Mouse (Mus musculus) lung, embryonic 15.5 days (tissue): Measurements from ENCODE around the gene Mb. TPM values are rescaled to one million over a fixed set of nuclear protein-coding genes. Genes with fewer than 3 reads are reported as not detected.

ENCODE experiments used
- ATAC-seq: fragments of 200-750 bp; cut with Nextera tagmentation; 2 replicates; pipeline ENCODE4 v1.8.0; 2017; ENCODE audit warnings: moderate number of reproducible peaks, borderline replicate concordance; ENCODE audit not compliant: low FRiP score, low TSS enrichment; ENCODE audit errors: extremely low read depth
- H3K27ac ChIP-seq: fragments of 300-500 bp; sonication (generic); 2 replicates; pipeline ENCODE4 v1.5.1; 2015; ENCODE audit warnings: moderate library complexity, mild to moderate bottlenecking, inconsistent platforms
- H3K27me3 ChIP-seq: fragments of 300-500 bp; sonication (generic); 2 replicates; pipeline ENCODE4 v1.6.1; 2015; ENCODE audit warnings: inconsistent platforms
- H3K36me3 ChIP-seq: fragments of 300-500 bp; sonication (generic); 2 replicates; pipeline ENCODE4 v1.6.1; 2015; ENCODE audit warnings: inconsistent platforms
- H3K4me1 ChIP-seq: fragments of 300-500 bp; sonication (generic); 2 replicates; pipeline ENCODE4 v1.6.1; 2015; ENCODE audit warnings: inconsistent platforms
- H3K4me2 ChIP-seq: fragments of 300-500 bp; sonication (generic); 2 replicates; pipeline ENCODE4 v1.6.1; 2015; ENCODE audit warnings: inconsistent platforms, mild to moderate bottlenecking, moderate library complexity
- H3K4me3 ChIP-seq: fragments of 300-500 bp; sonication (generic); 2 replicates; pipeline ENCODE4 v1.5.1; 2015; ENCODE audit warnings: mild to moderate bottlenecking, inconsistent platforms
- H3K9ac ChIP-seq: fragments of 300-500 bp; sonication (generic); 2 replicates; pipeline ENCODE4 v1.6.1; 2015; ENCODE audit warnings: inconsistent platforms
- H3K9me3 ChIP-seq: fragments of 300-500 bp; sonication (generic); 2 replicates; pipeline ENCODE4 v1.6.1; 2016; ENCODE audit warnings: inconsistent platforms
- WGBS: fragments of 180-500 bp; shearing (Covaris S2); methylation state at CpG from one replicate; pipeline ENCODE4 v1.1.7; 2015; 5-methylcytosine and 5-hydroxymethylcytosine counted together
- polyA plus RNA-seq: library from polyadenylated mRNA; unstranded; fragments of >200 nt; fragmentation: Nextera tagmentation; extraction: Ambion mirVana; gene quantifications from 2 replicates; pipeline ENCODE4 v1.2.1, GENCODE M21; 2015

The Mb gene
- polyA plus RNA-seq, 1 experiment from 2014 or later = 4.6 TPM

- Histone ChIP-seq H3K9me3 (no peaks in the 10 kb centered on the region), H3K4me2 (no peak overlapping the region), H3K27ac (no peak overlapping the region), H3K36me3 (no peaks in the 10 kb centered on the region), H3K4me1 (no peaks in the 10 kb centered on the region), H3K4me3 (no peak overlapping the region), H3K27me3 (0 out of 2 replicates have a peak, but pooled peaks cover 3% of the 10 kb centered on the region), H3K9ac (no peak overlapping the region)
- WGBS = 89% methylated on average over 3 of the region's 3 CpGs
- ATAC-seq = no peak
Measured at GRCm38 (mm10) chr15:77003173-77003867, 47.1 kb downstream of the Mb start.

DNA sequence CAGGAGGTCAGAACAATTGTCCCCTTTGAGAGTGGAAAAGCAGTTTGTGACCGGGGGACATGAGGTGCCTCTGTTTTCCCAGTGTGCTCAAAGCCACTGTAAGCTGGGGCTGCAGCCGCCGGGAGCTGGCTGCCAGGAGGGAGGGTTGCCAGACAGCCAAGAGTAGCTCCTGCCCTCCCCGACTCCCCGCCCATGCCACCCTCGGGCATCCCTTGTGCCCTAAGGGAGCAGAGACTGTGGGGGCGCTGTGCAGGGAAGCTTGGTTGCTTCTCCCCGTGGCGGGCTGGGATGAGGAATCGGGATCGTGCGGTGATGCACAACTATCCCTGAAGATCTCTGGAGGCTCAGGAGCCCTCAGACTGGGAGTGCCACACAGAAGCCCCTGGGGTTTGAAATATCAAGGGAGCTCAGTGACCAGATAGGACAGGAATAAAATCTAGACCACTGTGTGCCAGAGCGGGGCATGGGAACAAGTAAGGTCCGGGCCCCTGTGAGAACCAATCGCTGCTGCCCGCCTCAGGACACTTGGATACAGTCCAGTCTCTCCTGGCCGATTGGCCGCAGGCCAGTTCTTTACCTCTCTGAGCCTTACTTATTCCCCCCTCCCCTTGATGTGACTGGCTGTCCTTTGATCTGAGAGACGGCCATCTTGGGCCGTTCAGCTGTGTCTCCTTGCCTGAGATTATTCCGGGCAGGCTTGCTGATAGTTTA is 51.4 kb downstream of the Mb start:
- Histone ChIP-seq H3K4me2 (no peak overlapping the region), H3K4me3 (no peak overlapping the region), H3K36me3 (no peaks in the 10 kb centered on the region), H3K27me3 (no peaks in the 10 kb centered on the region), H3K9me3 (no peaks in the 10 kb centered on the region), H3K27ac (no peak overlapping the region), H3K9ac (no peak overlapping the region), H3K4me1 (no peaks in the 10 kb centered on the region)
- WGBS = 41% methylated on average over 21 of the region's 21 CpGs
- peak; percentile 42; the same call in 1 of the 2 replicates for ATAC-seq

DNA sequence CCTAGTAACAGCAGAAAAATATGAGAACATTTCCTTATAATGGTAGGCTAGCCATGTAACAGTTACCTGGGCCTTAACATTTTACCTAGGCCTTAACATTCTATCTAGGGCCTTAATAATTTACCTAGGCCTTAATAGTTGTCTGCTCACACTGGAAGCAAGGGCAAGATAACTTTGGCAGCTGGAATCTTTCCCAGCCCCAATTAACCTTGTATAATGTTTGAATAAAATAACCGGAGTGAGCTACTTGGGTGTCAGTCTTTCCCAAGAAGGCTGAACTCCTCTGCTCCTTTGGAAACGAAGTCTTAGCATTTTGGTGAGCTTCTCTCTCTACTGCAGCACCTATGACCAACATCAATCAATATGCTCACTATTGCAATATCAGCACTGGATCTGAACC is 52.4 kb downstream of the Mb start:
- H3K9me3 ChIP-seq = no peaks in the 10 kb centered on the region
- H3K9ac ChIP-seq = no peak overlapping the region
- no peak for ATAC-seq
- no peaks in the 10 kb centered on the region for H3K36me3 ChIP-seq
- no peak overlapping the region for H3K27ac ChIP-seq
- H3K4me1 ChIP-seq = no peaks in the 10 kb centered on the region
- no peak overlapping the region for H3K4me2 ChIP-seq
- H3K27me3 ChIP-seq = no peaks in the 10 kb centered on the region
- no peak overlapping the region for H3K4me3 ChIP-seq
- WGBS = 69% methylated on average over 2 of the region's 2 CpGs

DNA sequence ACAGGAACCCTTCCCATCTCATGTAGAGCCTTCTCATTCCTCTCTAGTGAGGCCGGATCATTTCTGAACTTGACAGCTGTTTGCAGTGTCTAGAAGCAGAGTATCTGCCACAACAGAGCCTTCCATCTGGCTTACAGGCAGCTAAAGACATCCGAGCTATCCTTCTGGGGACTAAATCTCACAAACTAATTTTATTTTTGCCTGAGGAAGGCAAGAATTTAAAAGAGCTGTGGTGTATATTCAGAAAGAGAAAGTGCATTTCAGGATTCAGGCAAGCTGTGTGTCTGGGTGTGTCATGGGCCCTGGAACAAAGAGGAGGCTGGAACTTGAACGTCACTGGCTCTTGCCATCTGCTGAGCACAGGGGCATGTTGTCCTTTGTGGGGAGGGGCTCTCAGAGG is 56.1 kb downstream of the Mb start:
- H3K4me3 ChIP-seq = no peak overlapping the region
- no peak for ATAC-seq
- no peaks in the 10 kb centered on the region for H3K4me1 ChIP-seq
- no peaks in the 10 kb centered on the region for H3K27me3 ChIP-seq
- no peak overlapping the region for H3K9ac ChIP-seq
- no peaks in the 10 kb centered on the region for H3K36me3 ChIP-seq
- H3K27ac ChIP-seq = no peak overlapping the region
- no peaks in the 10 kb centered on the region for H3K9me3 ChIP-seq
- 70% methylated on average over 3 of the region's 3 CpGs for WGBS
- H3K4me2 ChIP-seq = no peak overlapping the region

DNA sequence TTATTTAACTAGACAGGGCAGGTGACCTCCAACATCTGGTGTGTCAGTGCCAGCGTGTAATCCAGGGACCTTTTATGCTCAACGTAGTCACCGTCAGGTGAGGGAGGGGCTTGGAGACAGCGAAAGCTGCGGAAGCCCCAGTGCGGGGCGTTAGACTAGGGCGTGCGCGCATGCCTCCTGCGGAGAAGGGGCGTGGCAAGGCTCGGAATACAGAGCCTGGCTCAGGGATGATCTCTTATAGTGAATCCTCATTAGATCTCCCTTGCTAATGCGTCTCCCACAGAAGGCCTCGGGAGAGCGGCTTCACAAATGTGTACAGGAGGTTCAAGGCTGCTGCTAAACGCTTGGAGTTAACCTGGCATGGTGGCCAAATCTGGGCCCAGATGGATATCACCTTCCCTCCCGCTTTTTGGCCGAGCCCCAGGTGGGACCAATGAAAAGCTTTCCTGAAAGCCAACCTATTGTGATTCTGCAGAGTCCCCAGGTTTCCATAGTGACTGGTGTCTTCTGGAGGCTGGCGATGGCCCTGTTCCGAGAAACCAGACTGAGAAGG is 62.9 kb downstream of the Mb start:
- 9% methylated on average over 21 of the region's 21 CpGs for WGBS
- peak; percentile 72; the same call in 1 of the 2 replicates for ATAC-seq

DNA sequence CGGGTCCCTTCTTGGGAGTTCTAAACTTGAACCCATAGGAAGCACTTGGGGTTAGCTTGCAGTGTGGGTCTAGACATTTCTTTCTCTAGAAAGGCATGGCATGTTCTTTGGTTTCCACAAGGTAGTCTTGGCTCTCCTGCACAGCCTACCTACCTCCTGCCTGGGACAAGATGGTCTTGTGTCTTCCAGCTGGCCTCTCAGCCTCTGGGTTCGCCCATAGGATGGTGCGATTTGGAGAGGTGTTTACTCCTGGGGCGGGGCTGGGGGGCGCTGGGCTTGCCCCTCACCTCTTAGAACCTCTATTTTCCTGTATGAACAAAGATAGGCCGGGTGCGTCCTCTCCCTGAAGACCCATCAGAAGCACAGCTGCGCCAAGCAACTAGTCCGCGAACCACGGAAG is 63.3 kb downstream of the Mb start:
- ATAC-seq = no peak
- peak overlapping the region; percentile 50 for H3K4me3 ChIP-seq
- H3K27ac ChIP-seq = no peak overlapping the region
- WGBS = 12% methylated on average over 11 of the region's 11 CpGs
- no peaks in the 10 kb centered on the region for H3K36me3 ChIP-seq
- peak overlapping the region; percentile 74 for H3K4me2 ChIP-seq
- no peaks in the 10 kb centered on the region for H3K9me3 ChIP-seq
- H3K4me1 ChIP-seq = peaks cover 8% of the 10 kb centered on the region; the same call in 1 of the 2 replicates
- peak overlapping the region; percentile 42 for H3K9ac ChIP-seq
- no peaks in the 10 kb centered on the region for H3K27me3 ChIP-seq

More for the DNA sequence above, 62.9 kb downstream of the Mb start:
- Histone ChIP-seq H3K4me3 (peak overlapping the region; percentile 50), H3K36me3 (no peaks in the 10 kb centered on the region), H3K4me1 (peaks cover 8% of the 10 kb centered on the region; the same call in 1 of the 2 replicates), H3K4me2 (peak overlapping the region; percentile 74), H3K27me3 (no peaks in the 10 kb centered on the region), H3K9ac (peak overlapping the region; percentile 42), H3K9me3 (no peaks in the 10 kb centered on the region), H3K27ac (no peak overlapping the region)

DNA sequence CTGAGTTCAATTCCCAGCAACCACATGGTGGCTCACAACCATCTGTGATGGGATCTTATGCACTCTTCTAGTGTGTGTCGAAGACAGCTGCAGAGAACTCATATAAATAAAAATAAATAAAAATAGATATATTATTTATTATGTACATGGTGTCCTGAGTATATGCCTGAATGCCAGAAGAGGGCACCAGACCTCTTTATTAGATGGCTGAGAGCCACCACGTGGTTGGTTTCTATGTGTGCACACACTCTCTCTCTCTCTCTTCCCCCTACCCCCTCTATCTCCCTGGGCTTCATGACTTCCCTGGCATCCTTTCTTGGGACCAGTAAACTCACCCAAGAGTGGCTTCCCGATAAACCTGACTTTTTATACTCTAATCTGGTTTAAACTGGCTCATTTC is 67.7 kb downstream of the Mb start:
- ATAC-seq = no peak
- H3K4me1 ChIP-seq = peaks cover 7% of the 10 kb centered on the region; the same call in 1 of the 2 replicates
- no peak overlapping the region for H3K4me3 ChIP-seq
- no peak overlapping the region for H3K9ac ChIP-seq
- WGBS = 42% methylated on average over 3 of the region's 3 CpGs
- no peak overlapping the region for H3K27ac ChIP-seq
- no peaks in the 10 kb centered on the region for H3K9me3 ChIP-seq
- no peaks in the 10 kb centered on the region for H3K36me3 ChIP-seq
- H3K4me2 ChIP-seq = no peak overlapping the region
- no peaks in the 10 kb centered on the region for H3K27me3 ChIP-seq

DNA sequence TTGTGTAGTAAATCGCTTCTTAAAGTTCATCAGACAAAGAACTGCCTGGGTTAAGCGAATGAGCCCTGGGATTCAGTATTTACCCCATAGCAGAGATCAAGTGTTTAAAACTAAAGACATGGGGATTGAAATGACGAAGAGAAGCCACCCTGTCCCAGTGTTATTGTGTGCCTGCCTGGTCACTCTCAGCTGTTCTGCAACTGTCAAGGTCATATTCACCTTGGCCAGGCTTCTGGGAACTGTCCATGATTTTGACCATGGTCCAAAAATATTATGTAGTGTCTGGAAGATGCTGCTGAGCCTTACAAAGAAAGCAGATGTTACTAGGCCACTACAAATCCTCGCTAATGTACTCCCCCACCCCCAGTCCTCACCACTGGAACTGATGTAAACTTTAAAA is 70.7 kb downstream of the Mb start:
- Histone ChIP-seq H3K9me3 (no peaks in the 10 kb centered on the region), H3K36me3 (no peaks in the 10 kb centered on the region), H3K4me1 (peaks cover 21% of the 10 kb centered on the region), H3K9ac (no peak overlapping the region), H3K4me2 (no peak overlapping the region), H3K4me3 (no peak overlapping the region), H3K27ac (no peak overlapping the region), H3K27me3 (no peaks in the 10 kb centered on the region)
- 69% methylated on average over 4 of the region's 4 CpGs for WGBS
- no peak for ATAC-seq

DNA sequence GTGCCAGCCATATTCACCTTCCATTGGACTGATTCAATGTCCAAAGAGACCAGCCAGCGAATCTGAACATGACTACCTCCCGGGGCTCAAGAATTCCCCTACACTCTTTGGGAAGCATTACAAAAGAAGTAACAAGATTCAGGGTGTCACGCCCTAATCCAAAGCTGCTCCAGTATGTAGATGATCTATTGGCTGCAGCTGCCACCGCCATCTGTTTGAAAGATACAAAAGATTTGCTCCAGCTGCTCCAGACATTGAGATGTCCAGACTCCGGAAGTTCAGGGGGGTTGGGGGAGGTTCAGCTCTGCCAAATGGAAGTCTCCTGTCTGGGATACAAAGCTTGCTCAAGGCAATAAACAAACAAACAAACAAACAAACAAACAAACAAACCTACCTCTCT is 73.9 kb downstream of the Mb start:
- no peak overlapping the region for H3K9ac ChIP-seq
- 42% methylated on average over 5 of the region's 5 CpGs for WGBS
- peaks cover 21% of the 10 kb centered on the region for H3K4me1 ChIP-seq
- peak overlapping the region; percentile 30 for H3K27ac ChIP-seq
- no peak overlapping the region for H3K4me3 ChIP-seq
- H3K27me3 ChIP-seq = no peaks in the 10 kb centered on the region
- no peaks in the 10 kb centered on the region for H3K36me3 ChIP-seq
- H3K4me2 ChIP-seq = no peak overlapping the region
- H3K9me3 ChIP-seq = no peaks in the 10 kb centered on the region
- ATAC-seq = peak; percentile 69; the same call in 1 of the 2 replicates

DNA sequence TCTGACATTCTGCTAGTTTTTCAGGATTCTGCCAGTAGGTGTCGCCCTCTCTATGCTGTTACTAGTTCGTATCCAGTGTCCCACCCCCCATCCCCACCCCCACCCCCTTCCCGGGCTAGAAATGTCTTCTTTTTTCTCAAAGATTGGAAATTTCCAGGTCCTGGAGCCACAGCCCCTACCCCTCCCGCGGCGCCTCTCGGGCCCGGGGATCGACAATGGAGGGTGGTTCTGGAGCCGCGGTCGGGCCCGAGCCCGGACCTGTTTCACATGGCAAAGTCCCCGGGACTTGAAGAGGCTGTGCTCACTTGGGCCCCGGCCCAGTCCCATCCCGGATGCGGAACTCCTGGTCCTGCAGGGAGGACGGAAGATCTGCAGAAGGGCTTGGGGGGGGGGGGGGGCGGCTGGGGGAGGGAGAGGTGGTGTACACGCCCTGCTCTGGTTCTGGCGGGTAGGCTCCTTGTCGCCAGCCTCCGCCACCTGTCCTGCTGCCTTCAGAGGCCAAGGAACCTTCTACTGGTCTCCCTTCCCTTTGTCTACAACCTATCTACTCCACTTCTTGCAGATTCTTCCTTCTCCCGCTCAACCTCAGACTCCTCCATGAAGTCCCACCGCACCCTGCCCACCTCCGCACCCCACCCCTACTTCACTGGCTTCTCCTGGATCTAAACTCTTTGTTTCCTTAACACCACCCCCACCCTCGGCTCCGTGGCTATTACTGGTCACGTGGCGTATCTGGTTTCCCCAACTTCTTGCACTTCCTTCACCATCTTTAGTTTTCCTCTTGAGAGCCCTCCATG is 76.4 kb downstream of the Mb start:
- peak overlapping the region; percentile 63 for H3K27ac ChIP-seq
- peak overlapping the region; percentile 65 for H3K4me2 ChIP-seq
- no peaks in the 10 kb centered on the region for H3K36me3 ChIP-seq
- H3K27me3 ChIP-seq = no peaks in the 10 kb centered on the region
- H3K9me3 ChIP-seq = no peaks in the 10 kb centered on the region
- peaks cover 21% of the 10 kb centered on the region for H3K4me1 ChIP-seq
- WGBS = 5% methylated on average over 29 of the region's 31 CpGs
- peak overlapping the region; percentile 63 for H3K9ac ChIP-seq
- H3K4me3 ChIP-seq = peak overlapping the region; percentile 51
- ATAC-seq = peak; percentile 80

GRCm38 (mm10) chr15:76973272-76973854 is 77.1 kb downstream of the Mb start:
- no peak overlapping the region for H3K27ac ChIP-seq
- WGBS = 29% methylated on average over 8 of the region's 8 CpGs
- H3K9ac ChIP-seq = no peak overlapping the region
- H3K27me3 ChIP-seq = no peaks in the 10 kb centered on the region
- H3K4me2 ChIP-seq = peak overlapping the region; percentile 65
- peak overlapping the region; percentile 51 for H3K4me3 ChIP-seq
- ATAC-seq = no peak
- H3K36me3 ChIP-seq = no peaks in the 10 kb centered on the region
- H3K4me1 ChIP-seq = peaks cover 21% of the 10 kb centered on the region
- H3K9me3 ChIP-seq = no peaks in the 10 kb centered on the region
